Mouse (Mus musculus): ENCODE results near the gene AB124611. TPM values are rescaled to one million over a fixed set of nuclear protein-coding genes. Genes with fewer than 3 reads are reported as not detected.
A peak's percentile ranks its signal among the peaks of the same experiment; 100 is the strongest.
"Not testable (repeated sequence)": the region's sequence is repeated elsewhere in the genome, so short reads cannot be mapped to it uniquely, and the experiment has no call there.

Gene AB124611
- total RNA-seq (2021): under 1 TPM in 1 of 2 experiments, not detected in 1; 0.33 TPM

- DNase-seq: no peak
Observed at GRCm38 (mm10) chr9:21525937-21526633, at the start of gene AB124611. AB124611 (plus strand) TSS chr9:21526176.

GRCm38 (mm10) chr9:21477707-21478106, 48.3 kb upstream of the AB124611 start:
- no peak for DNase-seq

- no peak for DNase-seq
Observed at GRCm38 (mm10) chr9:21484065-21484464, 41.9 kb upstream of the AB124611 start.

- not testable (repeated sequence) for DNase-seq
Observed at GRCm38 (mm10) chr9:21488246-21488645, 37.7 kb upstream of the AB124611 start.

GRCm38 (mm10) chr9:21490696-21491095, 35.3 kb upstream of the AB124611 start:
- DNase-seq: no peak

GRCm38 (mm10) chr9:21493907-21494306, 32.1 kb upstream of the AB124611 start:
- no peak for DNase-seq

- no peak for DNase-seq
Observed at GRCm38 (mm10) chr9:21494726-21495125, 31.2 kb upstream of the AB124611 start.

- DNase-seq: no peak
Observed at GRCm38 (mm10) chr9:21496308-21497049, 29.5 kb upstream of the AB124611 start.

- DNase-seq: peak; percentile 52 to 57
Observed at GRCm38 (mm10) chr9:21497050-21497542, 28.9 kb upstream of the AB124611 start.

- DNase-seq: no peak
Observed at GRCm38 (mm10) chr9:21497664-21498063, 28.3 kb upstream of the AB124611 start.

GRCm38 (mm10) chr9:21498284-21498902, 27.6 kb upstream of the AB124611 start:
- no peak for DNase-seq

- no peak for DNase-seq
Observed at GRCm38 (mm10) chr9:21503352-21503751, 22.6 kb upstream of the AB124611 start.

GRCm38 (mm10) chr9:21505767-21506166, 20.2 kb upstream of the AB124611 start:
- no peak for DNase-seq

GRCm38 (mm10) chr9:21507753-21508430, 18.1 kb upstream of the AB124611 start:
- DNase-seq: no peak

- no peak for DNase-seq
Observed at GRCm38 (mm10) chr9:21508871-21509404, 17.0 kb upstream of the AB124611 start.

GRCm38 (mm10) chr9:21509772-21510688, 15.9 kb upstream of the AB124611 start, which contains the start of gene Tmed1:
Tmed1 (minus strand) TSS chr9:21510252.
- peak; percentile 93 to 94 for DNase-seq

GRCm38 (mm10) chr9:21510689-21511015, 15.3 kb upstream of the AB124611 start:
- DNase-seq: no peak

GRCm38 (mm10) chr9:21511052-21511451, 14.9 kb upstream of the AB124611 start:
- DNase-seq: no peak

GRCm38 (mm10) chr9:21513466-21513865, 12.5 kb upstream of the AB124611 start:
- DNase-seq: no peak

- no peak for DNase-seq
Observed at GRCm38 (mm10) chr9:21517947-21518495, 8.0 kb upstream of the AB124611 start.

- DNase-seq: not testable (repeated sequence)
Observed at GRCm38 (mm10) chr9:21518690-21519089, 7.3 kb upstream of the AB124611 start.

Data from layer of hippocampus, postnatal 36 days (tissue).